Mouse (Mus musculus) ES-E14 (cell line): ENCODE data around the gene Cmip. TPM values are rescaled to one million over a fixed set of nuclear protein-coding genes. Genes with fewer than 3 reads are reported as not detected.
A peak's percentile ranks its signal among the peaks of the same experiment; 100 is the strongest.

Experiments
- DNase-seq: peaks from one replicate; pipeline ENCODE4 v3.0.0-alpha.2; 2013; ENCODE audit warnings: low read depth, low spot score
- H3K27ac ChIP-seq: 2 replicates; pipeline ENCODE4 v1.5.1; 2012; ENCODE audit warnings: low read depth, mild to moderate bottlenecking, low read length, moderate library complexity, mixed read lengths; ENCODE audit not compliant: poor library complexity, insufficient read depth, severe bottlenecking
- H3K36me3 ChIP-seq: 2 replicates; pipeline ENCODE4 v1.6.1; 2012; ENCODE audit warnings: mild to moderate bottlenecking, low read length, moderate library complexity, mixed read lengths; ENCODE audit not compliant: control insufficient read depth, poor library complexity, insufficient read depth, severe bottlenecking
- H3K4me1 ChIP-seq, 2 experiments: fragments of 150-350 bp in 1 of 2; sonication (generic) in 1 of 2; 2 replicates each; pipeline ENCODE4 v1.6.1; 2012; ENCODE audit warnings: low read length in 2 of 2, mild to moderate bottlenecking in 1 of 2, mixed read lengths in 1 of 2; ENCODE audit not compliant: control insufficient read depth in 2 of 2, insufficient read depth in 2 of 2, poor library complexity in 1 of 2
- H3K4me3 ChIP-seq, 2 experiments: fragments of 150-350 bp in 1 of 2; sonication (generic) in 1 of 2; 2 replicates each; pipeline ENCODE4 v1.5.1; 2012; ENCODE audit warnings: low read length in 2 of 2, low read depth in 1 of 2, mild to moderate bottlenecking in 1 of 2, mixed read lengths in 1 of 2; ENCODE audit not compliant: insufficient read depth in 1 of 2, poor library complexity in 1 of 2, severe bottlenecking in 1 of 2
- H3K9ac ChIP-seq: 2 replicates; pipeline ENCODE4 v1.6.1; 2012; ENCODE audit warnings: low read depth, mild to moderate bottlenecking, low read length, mixed read lengths; ENCODE audit not compliant: poor library complexity, insufficient read depth, severe bottlenecking
- H3K9me3 ChIP-seq: fragments of 150-350 bp; sonication (generic); 2 replicates; pipeline ENCODE4 v1.6.1; 2012; ENCODE audit warnings: low read depth, mild to moderate bottlenecking, low read length; ENCODE audit not compliant: control insufficient read depth, insufficient read depth
- CHD2 ChIP-seq: IDR thresholded peaks from 2 replicates; pipeline ENCODE4 v1.6.1; 2014; ENCODE audit warnings: mild to moderate bottlenecking, low read depth, low read length, inconsistent platforms
- HCFC1 ChIP-seq: IDR thresholded peaks from 2 replicates; pipeline ENCODE4 v1.6.1; 2012; ENCODE audit warnings: low read length, inconsistent platforms, borderline replicate concordance; ENCODE audit not compliant: insufficient read depth
- MAFK ChIP-seq: IDR thresholded peaks from 2 replicates; pipeline ENCODE4 v1.6.1; 2014; ENCODE audit warnings: mild to moderate bottlenecking, low read depth, low read length, inconsistent platforms; ENCODE audit not compliant: insufficient read depth
- ZC3H11A ChIP-seq: IDR thresholded peaks from 2 replicates; pipeline ENCODE4 v1.6.1; 2012; ENCODE audit warnings: low read depth, mild to moderate bottlenecking, inconsistent platforms, low read length, borderline replicate concordance
- ZNF384 ChIP-seq: IDR thresholded peaks from 2 replicates; pipeline ENCODE4 v1.6.1; 2012; ENCODE audit warnings: low read depth, low read length, inconsistent platforms
- in situ Hi-C, 2 experiments: fragments of 600-800 bp; cut with MboI; formaldehyde crosslinking; loops; one replicate each; pipeline ENCODE4 v1.15.1; 2025; ENCODE audit warnings: low sequenced_read_pairs in 2 of 2, inconsistent platforms in 1 of 2; ENCODE audit not compliant: unreplicated experiment in 2 of 2
- total RNA-seq: library from RNA; depleted of rRNA; stranded (reverse); fragments of 300-350 nt; gene quantifications from 2 replicates; pipeline ENCODE4 v1.2.3, GENCODE M21; 2012

Cmip gene
- total RNA-seq, 1 experiment: 26.3 TPM

- H3K27ac ChIP-seq: no peak overlapping the region
- in situ Hi-C loops: loop anchor here in 1 of 2 experiments (25.0 kb wide), 1 partner anchor 253 kb away; no protein-coding TSS in a partner anchor
- DNase-seq: peak; percentile 78
- no peak for TF ChIP-seq ZNF384
- peak; percentile 32; the same call in 1 of the 2 replicates for TF ChIP-seq ZC3H11A
- TF ChIP-seq CHD2: no peak
- no peak for TF ChIP-seq HCFC1
- no peak for TF ChIP-seq MAFK
- H3K4me3 ChIP-seq: no peak overlapping the region
- H3K9me3 ChIP-seq: no peaks in the 10 kb centered on the region
- peaks cover 1% of the 10 kb centered on the region; the same call in 1 of the 2 replicates for H3K36me3 ChIP-seq
- H3K9ac ChIP-seq: no peak overlapping the region
- peaks cover 3 to 8% of the 10 kb centered on the region in 2 experiments; a peak in 3 of 4 replicates for H3K4me1 ChIP-seq
These were observed 208.4 kb downstream of the Cmip start for GRCm38 (mm10) chr8:117465250-117465649.

GRCm38 (mm10) chr8:117467466-117467865 lies 210.6 kb downstream of the Cmip start:
- Histone ChIP-seq H3K9ac (no peak overlapping the region), H3K4me1 (peaks cover 3 to 10% of the 10 kb centered on the region in 2 experiments; a peak in 3 of 4 replicates), H3K36me3 (no peaks in the 10 kb centered on the region), H3K9me3 (no peaks in the 10 kb centered on the region), H3K4me3 (no peak overlapping the region), H3K27ac (no peak overlapping the region)
- in situ Hi-C loops: loop anchor here in 1 of 2 experiments (25.0 kb wide), 1 partner anchor 255 kb away; no protein-coding TSS in a partner anchor
- TF ChIP-seq ZNF384 (no peak), HCFC1 (no peak), CHD2 (no peak), MAFK (no peak), ZC3H11A (no peak)
- no peak for DNase-seq

- no peak overlapping the region for H3K27ac ChIP-seq
- peaks cover 3 to 10% of the 10 kb centered on the region in 2 experiments; a peak in 3 of 4 replicates for H3K4me1 ChIP-seq
- no peaks in the 10 kb centered on the region for H3K9me3 ChIP-seq
- no peaks in the 10 kb centered on the region for H3K36me3 ChIP-seq
- in situ Hi-C loops: loop anchor here (5.0 to 25.0 kb wide), 3 partner anchors 245 to 362 kb away; no protein-coding TSS in a partner anchor
- TF ChIP-seq HCFC1 (no peak), CHD2 (no peak), ZC3H11A (no peak), ZNF384 (no peak), MAFK (no peak)
- no peak for DNase-seq
- H3K9ac ChIP-seq: no peak overlapping the region
- H3K4me3 ChIP-seq: peak overlapping the region in 1 of 2 experiments; percentile 54; a peak in 2 of 4 replicates
These were observed 212.8 kb downstream of the Cmip start for GRCm38 (mm10) chr8:117469431-117470341.

- Histone ChIP-seq H3K9ac (no peak overlapping the region), H3K27ac (no peak overlapping the region), H3K4me1 (peaks cover 3 to 10% of the 10 kb centered on the region in 2 experiments; a peak in 3 of 4 replicates), H3K9me3 (no peaks in the 10 kb centered on the region), H3K36me3 (no peaks in the 10 kb centered on the region), H3K4me3 (peak overlapping the region; percentile 23 to 54; a peak in 3 of 4 replicates)
- no peak for DNase-seq
- TF ChIP-seq ZC3H11A (no peak), ZNF384 (no peak), HCFC1 (no peak), CHD2 (no peak), MAFK (no peak)
- in situ Hi-C loops: loop anchor here (5.0 to 25.0 kb wide), 3 partner anchors 246 to 363 kb away; no protein-coding TSS in a partner anchor
These were observed 213.5 kb downstream of the Cmip start for GRCm38 (mm10) chr8:117470342-117470781.
